Mouse (Mus musculus) liver, embryonic 16.5 days (tissue): Measurements from ENCODE around the gene Pcbd2. TPM values are rescaled to one million over a fixed set of nuclear protein-coding genes. Genes with fewer than 3 reads are reported as not detected.

Experiments
- polyA plus RNA-seq: library from polyadenylated mRNA; unstranded; fragments of >200 nt; fragmentation: Nextera tagmentation; extraction: Ambion mirVana; gene quantifications from 2 replicates; pipeline ENCODE4 v1.2.1, GENCODE M21; 2015

Pcbd2 gene
- polyA plus RNA-seq, 1 experiment from 2014 or later, result 30.6 TPM

Other genes with a start within 250 kb of the Pcbd2 start
- 6.1 and 7.7 TPM in 2 replicates for gene Dbn1, start 239.3 kb upstream of the Pcbd2 start, polyA plus RNA-seq
- gene Pdlim7, start 213.7 kb upstream of the Pcbd2 start, polyA plus RNA-seq, result 24.4 and 27.9 TPM in 2 replicates
- 9.3 and 10.9 TPM in 2 replicates for gene Dok3, start 198.1 kb upstream of the Pcbd2 start, polyA plus RNA-seq
- 20.9 and 22.0 TPM in 2 replicates for gene Ddx41, start 190.7 kb upstream of the Pcbd2 start, polyA plus RNA-seq
- gene Fam193b, start 156.2 kb upstream of the Pcbd2 start, polyA plus RNA-seq, result 8.4 and 8.7 TPM in 2 replicates
- gene Tmed9, start 153.6 kb upstream of the Pcbd2 start, polyA plus RNA-seq, result 55.7 and 63.6 TPM in 2 replicates
- gene B4galt7, start 127.5 kb upstream of the Pcbd2 start, polyA plus RNA-seq, result 5.7 and 6.5 TPM in 2 replicates
- gene Caml, start 104.4 kb upstream of the Pcbd2 start, polyA plus RNA-seq, result 13.0 and 13.3 TPM in 2 replicates
- gene Ddx46, start 92.3 kb upstream of the Pcbd2 start, polyA plus RNA-seq, result 14.3 TPM in 2 replicates
- 10.8 and 11.2 TPM in 2 replicates for gene B230219D22Rik, start 34.2 kb upstream of the Pcbd2 start, polyA plus RNA-seq
- gene Txndc15, start 12.7 kb upstream of the Pcbd2 start, polyA plus RNA-seq, result 30.3 and 31.2 TPM in 2 replicates
- gene Catsper3, start 57.2 kb downstream of the Pcbd2 start, polyA plus RNA-seq, result 0.07 TPM in 1 of 2 replicates, not detected in the other
- gene Pitx1, start 108.8 kb downstream of the Pcbd2 start, polyA plus RNA-seq, result 0.07 TPM in 1 of 2 replicates, not detected in the other